Mouse (Mus musculus): ENCODE results near the gene Lsm4.

The Lsm4 gene

GRCm38 (mm10) chr8:70678679-70679078 lies 5.6 kb downstream of the Lsm4 start:
- DNase-seq (ENCODE audit: low read depth, low spot score): no peak

DNA sequence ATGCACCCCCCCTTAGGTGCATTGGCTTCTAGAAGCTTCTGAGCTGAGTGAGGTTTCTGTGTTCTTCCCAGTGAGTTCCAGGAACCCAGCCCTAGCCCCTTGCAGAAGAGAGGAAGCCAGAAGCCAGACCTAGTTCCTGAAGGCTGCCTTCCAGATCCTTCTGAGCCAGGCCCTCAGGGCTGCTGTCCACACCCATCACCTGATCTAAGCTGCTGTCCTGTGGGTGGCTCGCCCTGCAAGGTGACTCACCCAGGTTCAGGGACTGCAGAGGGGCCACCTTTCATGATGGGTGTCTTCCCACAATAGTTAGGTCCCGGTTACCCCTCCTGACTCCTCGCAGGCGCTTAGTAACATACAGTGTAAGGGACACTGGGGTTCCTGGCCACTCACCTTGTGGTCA lies 6.4 kb downstream of the Lsm4 start:
- DNase-seq (ENCODE audit: low read depth, low spot score): no peak

GRCm38 (mm10) chr8:70680039-70680438 lies 7.0 kb downstream of the Lsm4 start:
- DNase-seq (ENCODE audit: low read depth, low spot score): no peak

GRCm38 (mm10) chr8:70681410-70681809 lies 8.4 kb downstream of the Lsm4 start:
- no peak for DNase-seq (ENCODE audit: low read depth, low spot score)

DNA sequence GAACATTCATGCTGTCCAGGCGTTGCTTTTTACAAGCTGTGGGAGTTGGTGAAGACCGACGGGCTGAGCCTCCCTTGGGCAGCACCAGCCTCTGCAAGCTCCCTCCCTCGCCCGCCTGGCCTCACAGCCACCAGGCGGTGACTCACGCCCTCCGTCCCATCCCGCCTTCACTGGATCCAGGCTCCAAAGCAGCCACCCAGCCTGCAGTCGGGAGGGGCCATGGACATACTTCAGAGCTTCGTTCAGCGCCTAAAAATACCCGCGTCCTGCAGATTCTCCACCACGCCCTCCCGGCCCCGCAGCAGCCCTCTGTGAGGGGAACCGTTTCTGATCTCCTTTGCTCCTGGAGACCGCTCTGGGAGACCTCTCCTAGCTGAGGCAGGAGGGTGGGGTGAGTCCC lies 9.1 kb downstream of the Lsm4 start:
- DNase-seq (ENCODE audit: low read depth, low spot score): peak; percentile 72

- DNase-seq (ENCODE audit: low read depth, low spot score): no peak
Observed at GRCm38 (mm10) chr8:70682692-70683091, 9.6 kb downstream of the Lsm4 start.

DNA sequence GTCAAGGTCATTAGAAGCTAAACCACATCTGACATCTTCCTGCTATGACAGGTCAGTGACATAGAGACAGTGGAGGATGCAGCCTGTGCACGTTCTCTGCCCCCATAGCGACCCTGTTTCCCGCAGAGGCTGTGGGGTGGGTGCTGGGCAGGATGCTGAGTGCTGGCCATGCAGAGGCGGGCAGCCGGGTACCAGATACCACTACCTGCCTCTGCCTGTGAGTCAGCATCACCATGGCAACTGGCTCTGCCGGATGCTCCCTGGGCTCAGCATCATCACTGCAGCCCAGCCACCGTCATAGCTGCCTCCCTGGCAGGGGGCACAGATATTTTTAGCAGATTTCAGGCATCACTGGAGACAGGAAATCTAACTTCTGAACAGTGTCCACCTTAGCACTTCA lies 11.2 kb downstream of the Lsm4 start:
- DNase-seq (ENCODE audit: low read depth, low spot score): no peak

DNA sequence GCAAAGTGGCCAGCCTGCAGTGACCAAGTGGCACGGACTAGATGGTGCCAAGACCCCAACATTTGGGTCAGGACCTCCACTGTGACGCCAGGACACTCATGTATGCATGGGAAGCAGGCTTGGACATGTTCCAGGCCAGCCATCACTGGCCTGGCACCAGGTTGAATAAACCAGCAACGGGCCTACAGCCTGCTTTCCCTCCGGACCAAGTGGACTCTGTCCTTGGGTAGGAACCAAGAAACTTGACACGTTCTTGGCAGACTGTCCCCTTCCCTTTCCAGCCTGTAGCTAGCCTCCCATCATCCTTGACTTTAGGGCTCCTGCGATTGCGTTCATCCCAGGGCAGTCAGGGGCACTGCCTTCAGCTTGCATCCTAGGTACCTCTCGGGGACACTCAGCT lies 14.5 kb downstream of the Lsm4 start:
- DNase-seq (ENCODE audit: low read depth, low spot score): no peak

- DNase-seq (ENCODE audit: low read depth, low spot score): no peak
Observed at GRCm38 (mm10) chr8:70688136-70688535, 15.1 kb downstream of the Lsm4 start.

DNA sequence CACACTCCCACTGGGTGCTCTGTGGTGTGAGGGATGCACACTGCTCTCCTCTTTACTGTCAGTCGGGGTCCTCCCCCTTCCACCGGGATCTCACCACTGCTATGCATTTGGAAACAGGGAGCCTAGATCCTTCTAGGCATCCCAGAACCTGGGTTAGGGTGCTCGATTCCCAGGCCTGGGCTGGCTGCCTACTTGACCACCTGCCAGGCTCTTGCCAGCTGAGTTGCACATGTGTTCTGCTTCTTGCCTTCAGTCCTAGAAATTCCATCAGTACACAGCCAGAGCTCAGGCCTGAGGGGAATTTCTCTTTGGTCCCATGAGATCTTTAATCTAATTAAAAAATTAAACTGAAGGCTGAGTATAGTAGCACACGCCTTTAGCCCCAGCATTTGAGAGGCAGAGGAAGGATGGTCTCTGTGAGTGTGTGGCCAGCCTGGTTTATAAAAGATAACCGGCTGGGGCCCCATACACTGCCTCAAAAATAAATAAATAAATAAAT lies 16.9 kb downstream of the Lsm4 start:
- no peak for DNase-seq (ENCODE audit: low read depth, low spot score)

- no peak for DNase-seq (ENCODE audit: low read depth, low spot score)
Observed at GRCm38 (mm10) chr8:70691230-70691629, 18.2 kb downstream of the Lsm4 start.

DNA sequence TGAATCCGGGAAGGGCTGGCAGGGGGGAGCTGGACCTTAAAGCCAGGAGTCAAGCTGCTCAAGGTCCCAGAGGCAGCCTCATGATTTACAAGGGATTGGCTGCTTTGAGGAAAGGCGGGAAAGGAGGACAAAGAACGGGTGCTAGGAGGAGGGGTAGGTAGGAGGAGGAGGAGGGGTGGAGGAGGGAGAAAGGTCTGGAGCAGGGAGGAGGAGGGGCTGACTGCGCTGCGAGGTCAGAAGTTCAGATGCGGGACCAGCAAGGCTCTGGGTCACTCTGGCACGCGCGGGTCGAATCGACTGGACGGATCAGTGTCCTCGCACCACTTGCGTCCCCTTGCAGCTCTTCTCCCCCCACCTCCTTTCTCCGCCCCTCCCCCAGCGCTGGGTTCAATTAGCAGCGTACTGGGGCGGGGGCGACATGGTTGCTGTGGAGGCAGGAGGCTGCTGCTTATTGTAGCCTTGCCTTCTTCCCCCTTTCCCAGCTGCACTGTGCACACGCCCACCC lies 18.7 kb downstream of the Lsm4 start:
- DNase-seq (ENCODE audit: low read depth, low spot score): peak; percentile 95

- DNase-seq (ENCODE audit: low read depth, low spot score): no peak
Observed at GRCm38 (mm10) chr8:70693636-70694035, 20.6 kb downstream of the Lsm4 start.

GRCm38 (mm10) chr8:70695318-70696018 lies 22.4 kb downstream of the Lsm4 start:
- no peak for DNase-seq (ENCODE audit: low read depth, low spot score)

- peak; percentile 91 for DNase-seq (ENCODE audit: low read depth, low spot score)
Observed at GRCm38 (mm10) chr8:70696019-70696885, 23.2 kb downstream of the Lsm4 start.

DNA sequence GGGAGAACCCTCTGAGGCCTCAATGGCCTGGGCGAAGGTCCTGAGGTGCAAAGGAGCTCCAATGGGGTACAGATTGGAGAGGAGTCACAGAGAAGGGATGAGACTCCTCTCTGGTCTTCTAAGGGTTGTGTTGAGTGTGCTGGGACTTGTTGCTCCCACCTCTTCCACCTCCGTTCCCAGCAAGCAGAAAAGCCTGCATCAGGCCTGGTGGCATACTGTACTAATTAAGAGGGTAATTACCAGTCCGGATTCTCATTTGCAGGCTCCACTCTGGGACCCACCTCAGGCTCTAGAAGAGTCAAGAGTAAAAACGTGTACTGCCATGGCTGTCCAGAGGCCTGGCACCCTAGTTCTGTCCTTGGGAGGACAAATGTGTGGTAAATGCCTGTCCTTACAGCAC lies 23.9 kb downstream of the Lsm4 start:
- no peak for DNase-seq (ENCODE audit: low read depth, low spot score)

DNA sequence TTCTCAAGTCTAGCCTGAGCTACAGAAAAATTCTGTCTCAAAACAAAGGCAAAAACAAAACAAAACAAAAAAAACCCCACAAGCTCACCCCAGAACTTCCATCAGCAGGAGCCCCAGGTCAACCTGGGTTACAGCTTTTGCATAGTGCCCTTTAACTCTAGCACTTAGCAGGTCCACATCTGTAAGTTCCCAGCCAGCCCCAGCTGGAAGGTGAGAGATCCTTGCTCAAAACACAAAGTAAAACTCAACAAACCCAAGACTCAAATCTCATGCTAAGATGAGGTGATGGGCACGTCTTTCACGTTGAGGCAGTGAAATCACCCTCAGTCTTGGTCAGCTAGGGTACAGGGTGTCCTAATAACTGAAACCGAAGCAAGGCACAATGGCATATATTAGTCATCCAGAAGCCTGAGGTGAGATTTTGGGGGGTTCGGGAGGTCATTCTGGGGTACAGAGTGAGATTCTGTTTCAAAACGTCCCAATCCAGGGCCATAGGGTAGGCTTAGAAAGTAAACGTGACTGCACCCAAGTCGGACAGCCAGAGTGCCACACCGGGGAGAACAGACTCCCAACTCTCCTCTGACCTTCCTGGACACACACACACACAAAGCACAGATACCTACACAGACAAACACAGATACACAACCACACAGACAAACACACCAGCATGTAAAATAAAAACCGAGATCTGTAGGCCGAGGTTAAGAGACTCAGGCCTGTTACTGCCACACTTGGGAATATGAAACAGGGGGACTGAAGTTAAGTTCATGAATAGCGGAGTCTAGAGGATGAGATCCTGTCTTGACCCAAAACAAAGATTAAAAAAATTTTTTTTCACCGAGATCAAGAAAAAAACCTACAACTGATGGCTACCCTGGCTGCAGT lies 24.6 kb downstream of the Lsm4 start:
- DNase-seq (ENCODE audit: low read depth, low spot score): no peak

GRCm38 (mm10) chr8:70698310-70699109 lies 25.5 kb downstream of the Lsm4 start, which contains the start of gene Jund:
TSS of gene Jund (plus strand) at chr8:70698949.
- DNase-seq (ENCODE audit: low read depth, low spot score): peak; percentile 100

DNA sequence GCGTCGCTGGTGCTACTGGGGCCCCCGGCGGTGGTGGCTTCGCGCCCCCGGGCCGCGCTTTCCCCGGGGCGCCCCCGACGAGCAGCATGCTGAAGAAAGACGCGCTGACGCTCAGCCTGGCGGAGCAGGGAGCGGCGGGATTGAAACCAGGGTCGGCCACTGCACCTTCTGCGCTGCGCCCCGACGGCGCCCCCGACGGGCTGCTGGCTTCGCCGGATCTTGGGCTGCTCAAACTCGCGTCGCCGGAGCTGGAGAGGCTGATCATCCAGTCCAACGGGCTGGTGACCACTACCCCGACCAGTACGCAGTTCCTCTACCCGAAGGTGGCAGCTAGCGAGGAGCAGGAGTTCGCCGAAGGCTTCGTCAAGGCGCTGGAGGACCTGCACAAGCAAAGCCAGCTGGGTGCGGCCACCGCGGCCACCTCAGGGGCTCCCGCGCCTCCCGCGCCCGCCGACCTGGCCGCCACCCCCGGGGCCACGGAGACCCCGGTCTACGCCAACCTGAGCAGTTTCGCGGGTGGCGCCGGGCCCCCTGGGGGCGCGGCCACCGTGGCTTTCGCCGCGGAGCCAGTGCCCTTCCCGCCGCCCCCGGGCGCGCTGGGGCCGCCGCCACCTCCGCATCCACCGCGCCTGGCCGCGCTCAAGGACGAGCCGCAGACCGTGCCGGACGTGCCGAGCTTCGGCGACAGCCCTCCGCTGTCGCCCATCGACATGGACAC lies 26.2 kb downstream of the Lsm4 start:
- peak; percentile 50 for DNase-seq (ENCODE audit: low read depth, low spot score)
